ENCODE assay signal across 22 mouse cellular contexts in the genomic region with DNA sequence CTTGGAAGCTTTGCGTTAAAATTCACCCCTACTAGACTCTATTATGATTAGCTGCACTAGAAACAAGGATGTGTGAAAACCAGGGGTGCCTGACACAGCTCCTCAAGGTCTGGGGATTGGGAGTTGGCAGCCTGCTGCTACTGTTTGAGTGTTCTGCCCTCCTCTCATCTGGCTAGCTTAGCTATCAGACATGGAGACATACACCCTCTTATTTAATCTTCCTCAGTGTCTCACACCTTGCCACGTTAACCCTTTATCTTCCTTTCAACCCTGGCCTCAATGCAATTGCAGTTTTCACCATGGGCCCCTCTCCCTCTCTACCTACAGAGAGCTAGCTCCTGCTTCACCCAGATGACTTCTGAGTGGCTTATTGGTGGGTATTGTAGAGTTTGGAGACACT. TPM values are rescaled to one million over a fixed set of nuclear protein-coding genes. Genes with fewer than 3 reads are reported as not detected.
DNase-seq lines count a peak whose midpoint lies in the region; ATAC-seq and TF ChIP-seq lines count a peak whose summit lies in the region.
"Had no signal": no experiment of that assay in that cellular context is flagged by ENCODE, and none has a peak within 500 bp of the region (broad histone marks: within the 10 kb centered on the region; RNA-seq: fewer than 3 reads in every experiment).

No protein-coding gene starts in this region.

- WGBS in heart, embryonic 10.5 days, result 38% methylated on average over 2 of the region's 2 CpGs
- WGBS in liver, embryonic 12.5 days (ENCODE audit: insufficient replicate concordance), result 24% methylated on average over 2 of the region's 2 CpGs
- 16% methylated on average over 2 of the region's 2 CpGs for WGBS in liver, embryonic 14.5 days (ENCODE audit: insufficient replicate concordance)
- 35% methylated on average over 2 of the region's 2 CpGs for whole genome bisulfite sequencing in liver, embryonic 11.5 days

- no peaks in the 10 kb centered on the region for H3K27me3 ChIP-seq in heart, embryonic 10.5 days (ENCODE audit: insufficient read depth, poor library complexity, severe bottlenecking)
- no peaks in the 10 kb centered on the region; the same call in 1 of the 2 replicates for H3K27me3 ChIP-seq in liver, embryonic 12.5 days (replicated peaks)
- no peaks in the 10 kb centered on the region for H3K27me3 ChIP-seq in liver, embryonic 14.5 days (ENCODE audit: control insufficient read depth, insufficient read depth, low read length)
- no peaks in the 10 kb centered on the region for H3K27me3 ChIP-seq in liver, embryonic 11.5 days (replicated peaks; ENCODE audit: control insufficient read depth, insufficient read depth, low read length)
- H3K27me3 ChIP-seq: CH12.LX, Patski had no signal

- peak; percentile 18; the same call in 1 of the 2 replicates for TF ChIP-seq EP300 in liver, embryonic 14.5 days (IDR thresholded peaks at IDR 0.05; ENCODE audit: low read depth)

- DNase-seq in heart, adult 11 months, result peak; percentile 51
- DNase-seq in heart, embryonic 10.5 days (ENCODE audit: low spot score), result no peak
- no peak for DNase-seq in liver
- no peak for DNase-seq in liver, embryonic 14.5 days (ENCODE audit: low read depth in 3 of 3, low spot score in 3 of 3)
- DNase-seq in liver, embryonic 11.5 days (ENCODE audit: low spot score), result no peak
- no peak for DNase-seq in cerebellum, adult 11 months
- DNase-seq: adrenal gland, adult 2 months; adrenal gland, adult 8-10 months; adrenal gland, postnatal 10 days; adrenal gland, postnatal 14 days; adrenal gland, postnatal 25 days; adrenal gland, postnatal 36 days; B cell, adult 2 months; cerebellum, adult 11-12 months; cerebellum, adult 18-20 months had no signal

- H3K4me3 ChIP-seq in heart, embryonic 10.5 days, result no peak overlapping the region
- H3K4me3 ChIP-seq in liver, embryonic 12.5 days, result no peak overlapping the region
- no peak overlapping the region for H3K4me3 ChIP-seq in liver, embryonic 14.5 days (ENCODE audit: insufficient read depth in 1 of 2, low read depth in 2 of 2, low read length in 2 of 2)
- no peak overlapping the region for H3K4me3 ChIP-seq in liver, embryonic 11.5 days (ENCODE audit: low read depth, low read length)

- H3K9ac ChIP-seq in liver, embryonic 12.5 days, result no peak overlapping the region
- H3K9ac ChIP-seq in liver, embryonic 14.5 days (replicated peaks), result no peak overlapping the region
- H3K9ac ChIP-seq in liver, embryonic 11.5 days (ENCODE audit: low read depth, low read length), result no peak overlapping the region

- no peaks in the 10 kb centered on the region for H3K9me3 ChIP-seq in heart, embryonic 10.5 days
- H3K9me3 ChIP-seq in liver, embryonic 12.5 days (replicated peaks), result no peaks in the 10 kb centered on the region
- H3K9me3 ChIP-seq in liver, embryonic 14.5 days (ENCODE audit: control insufficient read depth, low read length), result no peaks in the 10 kb centered on the region
- no peaks in the 10 kb centered on the region for H3K9me3 ChIP-seq in liver, embryonic 11.5 days (ENCODE audit: control insufficient read depth, low read length)
- H3K9me3 ChIP-seq: G1E had no signal

- ATAC-seq in liver, embryonic 12.5 days, result peak; percentile 53; the same call in 1 of the 2 replicates
- 0 out of 2 replicates have a peak, but pooled peaks have one; percentile 14 for ATAC-seq in liver, embryonic 14.5 days (ENCODE audit: insufficient read depth)
- ATAC-seq in liver, embryonic 11.5 days (replicated peaks; ENCODE audit: low FRiP score), result no peak; the same call in 1 of the 2 replicates
- peak; percentile 30; the same call in 1 of the 2 replicates for ATAC-seq in megakaryocyte-erythroid progenitor cell, adult 5-6 weeks (replicated peaks; ENCODE audit: low FRiP score, low TSS enrichment, poor library complexity, severe bottlenecking)
- ATAC-seq: activated CD4-positive, CD25-positive, alpha-beta regulatory T cell, adult 4 months; CD4-positive, CD25-positive, alpha-beta regulatory T cell, adult 4 months; Patski had no signal

- no peaks in the 10 kb centered on the region for H3K4me1 ChIP-seq in heart, embryonic 10.5 days
- peaks cover 29% of the 10 kb centered on the region for H3K4me1 ChIP-seq in liver, embryonic 12.5 days
- peaks cover 17 to 22% of the 10 kb centered on the region in 2 experiments for H3K4me1 ChIP-seq in liver, embryonic 14.5 days (replicated peaks; ENCODE audit: control insufficient read depth in 2 of 2, insufficient read depth in 2 of 2, low read length in 1 of 2)
- H3K4me1 ChIP-seq in liver, embryonic 11.5 days (replicated peaks; ENCODE audit: control insufficient read depth, insufficient read depth, low read length), result peaks cover 5% of the 10 kb centered on the region

- no peaks in the 10 kb centered on the region for H3K36me3 ChIP-seq in heart, embryonic 10.5 days
- no peaks in the 10 kb centered on the region for H3K36me3 ChIP-seq in liver, embryonic 12.5 days
- H3K36me3 ChIP-seq in liver, embryonic 14.5 days (replicated peaks; ENCODE audit: control insufficient read depth, insufficient read depth, low read depth), result no peaks in the 10 kb centered on the region
- no peaks in the 10 kb centered on the region for H3K36me3 ChIP-seq in liver, embryonic 11.5 days (ENCODE audit: control insufficient read depth, insufficient read depth, low read length)
- H3K36me3 ChIP-seq: G1E had no signal

- H3K27ac ChIP-seq in heart, embryonic 10.5 days, result no peak overlapping the region
- H3K27ac ChIP-seq in liver, embryonic 12.5 days, result no peak overlapping the region
- H3K27ac ChIP-seq in liver, embryonic 14.5 days, result no peak overlapping the region
- H3K27ac ChIP-seq in liver, embryonic 11.5 days (ENCODE audit: low read depth, low read length), result no peak overlapping the region

- no peak for TF ChIP-seq CTCF in liver, embryonic 14.5 days (IDR thresholded peaks at IDR 0.05; ENCODE audit: low read depth)

- no peak overlapping the region for H3K4me2 ChIP-seq in liver, embryonic 12.5 days
- H3K4me2 ChIP-seq in liver, embryonic 14.5 days (ENCODE audit: low read depth), result no peak overlapping the region
- H3K4me2 ChIP-seq in liver, embryonic 11.5 days, result no peak overlapping the region

RNA-seq across cellular contexts. Expression of a gene that starts 18.6 kb away (rescaled TPM):
- 14.7 and 14.9 TPM in 2 replicates for polyA plus RNA-seq in heart, embryonic 10.5 days (2016; fragmentation: Nextera tagmentation; extraction: Ambion mirVana)
- 9.2 and 11.1 TPM in 2 replicates for polyA plus RNA-seq in liver, embryonic 12.5 days (2016; fragmentation: Nextera tagmentation; extraction: Ambion mirVana)
- 2.8 and 4.3 TPM in 2 replicates for polyA plus RNA-seq in liver, embryonic 14.5 days (2012; rRNA removed)
- polyA plus RNA-seq in liver, embryonic 14.5 days (2014; fragmentation: Nextera tagmentation; extraction: Ambion mirVana), result 6.3 and 7.2 TPM in 2 replicates
- 16.1 and 16.3 TPM in 2 replicates for polyA plus RNA-seq in liver, embryonic 11.5 days (2014; fragmentation: Nextera tagmentation; extraction: Ambion mirVana)
- total RNA-seq in megakaryocyte-erythroid progenitor cell, adult 5-6 weeks (2014; fragmentation: Nextera tagmentation), result 6.5 and 12.9 TPM in 2 replicates
- 3.7 and 8.3 TPM in 2 replicates for total RNA-seq in megakaryocyte-erythroid progenitor cell, adult 5-6 weeks (2017)

RNA-seq across cellular contexts. Expression of a gene that starts 54.6 kb away (rescaled TPM):
- 4.0 and 5.4 TPM in 2 replicates for polyA plus RNA-seq in heart, embryonic 10.5 days (2016; fragmentation: Nextera tagmentation; extraction: Ambion mirVana)
- polyA plus RNA-seq in liver, embryonic 12.5 days (2016; fragmentation: Nextera tagmentation; extraction: Ambion mirVana), result 1.6 and 2.3 TPM in 2 replicates
- 3.7 and 4.2 TPM in 2 replicates for polyA plus RNA-seq in liver, embryonic 14.5 days (2012; rRNA removed)
- 0.90 and 1.4 TPM in 2 replicates for polyA plus RNA-seq in liver, embryonic 14.5 days (2014; fragmentation: Nextera tagmentation; extraction: Ambion mirVana)
- polyA plus RNA-seq in liver, embryonic 11.5 days (2014; fragmentation: Nextera tagmentation; extraction: Ambion mirVana), result 3.4 and 4.7 TPM in 2 replicates
- total RNA-seq in megakaryocyte-erythroid progenitor cell, adult 5-6 weeks (2014; fragmentation: Nextera tagmentation), result 1.8 and 2.6 TPM in 2 replicates
- 2.2 and 5.0 TPM in 2 replicates for total RNA-seq in megakaryocyte-erythroid progenitor cell, adult 5-6 weeks (2017)
